Mouse (Mus musculus): Measurements from ENCODE around the gene Gamt. TPM values are rescaled to one million over a fixed set of nuclear protein-coding genes. Genes with fewer than 3 reads are reported as not detected.

Gene Gamt
- polyA plus RNA-seq, 1 experiment from 2014 or later, result 33.0 TPM

- no peak for ATAC-seq (ENCODE audit: low read depth)
- peak overlapping the region; percentile 97 for H3K27ac ChIP-seq (replicated peaks)
- H3K36me3 ChIP-seq, result peaks cover 33% of the 10 kb centered on the region
- peak overlapping the region; percentile 44; the same call in 1 of the 2 replicates for H3K4me3 ChIP-seq
- H3K9me3 ChIP-seq, result no peaks in the 10 kb centered on the region
- H3K27me3 ChIP-seq, result no peaks in the 10 kb centered on the region
- H3K4me2 ChIP-seq, result peak overlapping the region; percentile 99
- peak overlapping the region; percentile 100 for H3K9ac ChIP-seq
- peaks cover 90% of the 10 kb centered on the region for H3K4me1 ChIP-seq (replicated peaks)
- 69% methylated on average over 8 of the region's 8 CpGs for WGBS
Measured at GRCm38 (mm10) chr10:80297526-80298133, 36.8 kb upstream of the Gamt start.

DNA sequence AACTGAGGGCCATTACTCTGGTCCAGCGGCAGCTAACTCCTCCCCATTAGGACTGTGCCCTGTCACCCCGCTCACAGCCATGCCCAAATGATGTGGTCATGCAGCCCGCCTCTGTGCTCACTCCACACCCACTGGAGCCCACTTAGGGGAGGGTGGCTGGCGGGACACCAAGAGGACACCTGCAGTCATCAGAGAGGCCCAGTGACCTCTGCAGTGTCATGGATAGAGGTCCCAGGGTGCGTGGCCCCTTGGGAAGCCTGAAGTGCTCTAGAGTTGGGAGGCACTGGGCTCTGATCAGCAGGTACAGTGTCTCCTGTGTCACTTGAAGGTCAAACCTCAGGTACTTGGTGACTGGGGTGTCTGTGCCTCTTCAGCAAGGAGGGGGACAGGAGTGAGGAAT lies 36.0 kb upstream of the Gamt start:
- no peak for ATAC-seq (ENCODE audit: low read depth)
- Histone ChIP-seq H3K27ac (replicated peaks) (peak overlapping the region; percentile 97), H3K9me3 (no peaks in the 10 kb centered on the region), H3K36me3 (peaks cover 25% of the 10 kb centered on the region), H3K4me3 (peak overlapping the region; percentile 44), H3K4me1 (replicated peaks) (peaks cover 85% of the 10 kb centered on the region), H3K9ac (peak overlapping the region; percentile 100), H3K4me2 (peak overlapping the region; percentile 99), H3K27me3 (no peaks in the 10 kb centered on the region)
- WGBS, result 74% methylated on average over 5 of the region's 5 CpGs

- H3K9me3 ChIP-seq, result no peaks in the 10 kb centered on the region
- H3K36me3 ChIP-seq, result peaks cover 21% of the 10 kb centered on the region
- under 1% methylated on average over 26 of the region's 26 CpGs for WGBS
- ATAC-seq (ENCODE audit: low read depth), result peak; percentile 51
- no peaks in the 10 kb centered on the region for H3K27me3 ChIP-seq
- H3K27ac ChIP-seq (replicated peaks), result peak within 1 kb of the TSS; percentile 97
- H3K4me3 ChIP-seq, result peak within 1 kb of the TSS; percentile 44
- H3K9ac ChIP-seq, result peak within 1 kb of the TSS; percentile 100
- H3K4me2 ChIP-seq, result peak within 1 kb of the TSS; percentile 99
- peaks cover 78% of the 10 kb centered on the region for H3K4me1 ChIP-seq (replicated peaks)
Measured at GRCm38 (mm10) chr10:80295618-80296425, 35.0 kb upstream of the Gamt start, which contains the start of gene Apc2. Apc2 (plus strand) TSS chr10:80295977.

- no peaks in the 10 kb centered on the region for H3K27me3 ChIP-seq
- H3K9ac ChIP-seq, result peak overlapping the region; percentile 100
- H3K4me1 ChIP-seq (replicated peaks), result peaks cover 71% of the 10 kb centered on the region
- no peak overlapping the region for H3K4me3 ChIP-seq
- ATAC-seq (ENCODE audit: low read depth), result no peak
- H3K27ac ChIP-seq (replicated peaks), result peak overlapping the region; percentile 97
- WGBS, result 41% methylated on average over 7 of the region's 7 CpGs
- H3K4me2 ChIP-seq, result peak overlapping the region; percentile 99
- H3K36me3 ChIP-seq, result peaks cover 21% of the 10 kb centered on the region
- H3K9me3 ChIP-seq, result no peaks in the 10 kb centered on the region
Measured at GRCm38 (mm10) chr10:80294788-80295303, 34.0 kb upstream of the Gamt start.

DNA sequence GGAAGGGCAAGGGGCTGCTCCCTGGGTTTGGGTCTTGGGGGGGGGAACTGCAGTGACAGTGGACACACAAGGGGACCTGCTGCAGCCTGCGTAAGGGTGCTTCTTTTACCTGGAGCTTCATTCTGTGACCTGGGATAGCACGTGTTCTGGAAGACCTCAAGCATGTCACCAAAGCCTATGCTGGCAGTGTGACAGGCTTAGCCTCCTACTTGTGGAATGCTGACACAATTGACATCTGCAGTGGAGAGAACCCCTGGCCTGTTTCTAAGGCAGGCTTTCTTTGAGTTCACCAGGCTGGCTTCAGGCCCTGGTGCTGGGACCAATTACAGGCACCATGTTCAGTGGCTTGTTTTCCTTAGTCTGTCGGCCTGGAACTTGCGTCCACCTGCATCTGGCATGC lies 33.5 kb upstream of the Gamt start:
- 71% methylated on average over 4 of the region's 4 CpGs for WGBS
- H3K27ac ChIP-seq (replicated peaks), result 0 out of 2 replicates have a peak overlapping the region, but pooled peaks have one; percentile 1
- H3K4me2 ChIP-seq, result 0 out of 2 replicates have a peak overlapping the region, but pooled peaks have one; percentile 100
- H3K9me3 ChIP-seq, result no peaks in the 10 kb centered on the region
- H3K4me1 ChIP-seq (replicated peaks), result peaks cover 66% of the 10 kb centered on the region
- H3K36me3 ChIP-seq, result peaks cover 23% of the 10 kb centered on the region
- ATAC-seq (ENCODE audit: low read depth), result no peak
- no peaks in the 10 kb centered on the region for H3K27me3 ChIP-seq
- H3K4me3 ChIP-seq, result no peak overlapping the region
- peak overlapping the region; percentile 100 for H3K9ac ChIP-seq

DNA sequence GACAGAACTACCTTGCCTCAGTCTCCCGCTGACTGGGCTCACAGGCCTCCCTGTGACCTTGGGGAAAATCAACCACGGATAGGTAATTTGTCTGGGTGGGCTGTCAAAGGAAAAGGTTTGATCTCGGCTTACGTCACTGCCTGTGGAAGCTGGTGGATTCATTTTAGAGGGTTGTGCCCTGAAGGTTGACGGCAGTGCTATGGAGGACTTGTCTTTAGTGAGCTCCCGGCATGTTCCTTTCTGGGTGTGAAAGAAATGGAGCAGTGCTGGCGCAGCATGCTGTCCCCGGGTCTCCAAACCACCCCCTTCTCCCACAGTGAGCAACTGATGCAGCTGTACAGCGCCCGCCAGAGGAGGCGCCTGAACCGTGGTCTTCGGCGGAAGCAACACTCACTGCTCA lies 32.5 kb upstream of the Gamt start:
- H3K27ac ChIP-seq (replicated peaks), result peak overlapping the region; percentile 91
- WGBS, result 21% methylated on average over 14 of the region's 14 CpGs
- H3K27me3 ChIP-seq, result no peaks in the 10 kb centered on the region

DNA sequence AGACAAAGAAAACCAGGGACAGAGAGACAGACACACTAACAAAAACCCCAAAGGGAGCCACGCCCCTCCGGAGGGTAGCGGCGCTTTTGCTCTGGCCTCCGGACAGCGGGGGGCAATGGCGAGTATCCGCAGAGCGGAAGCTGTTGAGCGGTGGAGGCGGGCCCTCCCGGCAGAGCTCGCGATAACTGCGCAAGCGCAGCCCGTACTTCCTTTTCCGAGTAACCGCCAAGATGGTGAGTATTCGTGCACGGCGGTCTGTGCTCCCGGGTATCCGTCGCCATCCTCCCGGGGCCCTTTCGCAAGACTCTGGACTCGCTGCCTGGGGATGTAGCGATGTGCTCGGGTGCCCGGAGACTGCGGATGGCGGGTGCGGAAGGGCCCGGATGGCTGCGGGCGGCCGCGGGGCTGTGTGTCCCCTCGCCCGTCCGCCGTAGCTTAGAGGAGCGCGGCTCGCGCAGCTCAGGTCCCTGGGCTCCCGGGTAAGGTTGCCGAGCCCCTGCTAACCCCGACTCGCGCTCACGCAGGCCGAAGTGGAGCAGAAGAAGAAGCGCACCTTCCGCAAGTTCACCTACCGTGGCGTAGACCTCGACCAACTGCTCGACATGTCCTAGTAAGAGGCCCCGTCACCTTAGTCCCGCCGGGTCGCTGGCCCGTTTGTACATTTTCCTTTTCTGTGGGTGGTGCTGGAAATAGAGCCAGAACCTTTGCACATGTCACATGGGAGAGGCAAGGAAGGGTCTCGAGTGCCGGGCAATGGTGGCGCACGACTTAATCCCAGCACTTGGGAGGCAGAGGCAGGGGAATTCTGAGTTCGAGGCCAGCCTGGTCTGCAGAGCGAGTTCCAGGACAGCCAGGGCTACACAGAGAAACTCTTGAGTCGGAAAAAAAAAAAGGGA lies 31.7 kb upstream of the Gamt start, which contains the start of gene Rps15:
Gene Rps15, plus strand, starts transcription at position 203 of the 896 bp plus-strand sequence.
- Histone ChIP-seq H3K4me1 (replicated peaks) (peaks cover 54% of the 10 kb centered on the region), H3K4me3 (peak within 1 kb of the TSS; percentile 97), H3K27me3 (no peaks in the 10 kb centered on the region), H3K4me2 (peak within 1 kb of the TSS; percentile 100), H3K36me3 (peaks cover 39% of the 10 kb centered on the region), H3K27ac (replicated peaks) (peak within 1 kb of the TSS; percentile 91), H3K9me3 (no peaks in the 10 kb centered on the region), H3K9ac (peak within 1 kb of the TSS; percentile 100)
- WGBS, result under 1% methylated on average over 72 of the region's 72 CpGs
- peak; percentile 69 for ATAC-seq (ENCODE audit: low read depth)

More for the DNA sequence above, 32.5 kb upstream of the Gamt start:
- Histone ChIP-seq H3K4me3 (peak overlapping the region; percentile 97), H3K9me3 (no peaks in the 10 kb centered on the region), H3K9ac (peak overlapping the region; percentile 100), H3K4me2 (peak overlapping the region; percentile 100), H3K36me3 (peaks cover 32% of the 10 kb centered on the region), H3K4me1 (replicated peaks) (peaks cover 62% of the 10 kb centered on the region)
- ATAC-seq (ENCODE audit: low read depth), result no peak

DNA sequence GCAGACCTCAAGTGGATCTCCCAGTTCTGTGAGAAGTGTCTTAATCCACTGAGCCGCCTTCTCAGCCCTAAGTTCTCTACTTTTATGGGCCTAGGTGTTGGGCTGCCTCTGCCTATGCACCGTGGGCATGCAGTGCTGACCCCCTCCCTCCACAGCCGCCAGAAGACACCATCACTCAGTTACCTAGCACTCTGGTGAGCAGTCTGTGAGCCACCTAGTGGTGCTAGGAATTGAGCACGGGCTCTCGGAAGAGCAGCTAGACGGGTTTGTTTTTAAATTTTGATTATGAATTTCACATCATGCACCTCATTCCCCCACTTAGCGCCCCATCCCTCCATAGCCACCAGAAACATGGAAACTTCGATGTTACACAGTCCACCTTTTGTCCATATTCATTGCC lies 27.8 kb upstream of the Gamt start:
- Histone ChIP-seq H3K4me2 (no peak overlapping the region), H3K36me3 (peaks cover 62% of the 10 kb centered on the region), H3K9me3 (no peaks in the 10 kb centered on the region), H3K27me3 (no peaks in the 10 kb centered on the region), H3K4me3 (no peak overlapping the region), H3K9ac (no peak overlapping the region), H3K4me1 (replicated peaks) (peaks cover 15% of the 10 kb centered on the region), H3K27ac (replicated peaks) (no peak overlapping the region)
- ATAC-seq (ENCODE audit: low read depth), result no peak
- WGBS, result 79% methylated on average over 8 of the region's 8 CpGs

DNA sequence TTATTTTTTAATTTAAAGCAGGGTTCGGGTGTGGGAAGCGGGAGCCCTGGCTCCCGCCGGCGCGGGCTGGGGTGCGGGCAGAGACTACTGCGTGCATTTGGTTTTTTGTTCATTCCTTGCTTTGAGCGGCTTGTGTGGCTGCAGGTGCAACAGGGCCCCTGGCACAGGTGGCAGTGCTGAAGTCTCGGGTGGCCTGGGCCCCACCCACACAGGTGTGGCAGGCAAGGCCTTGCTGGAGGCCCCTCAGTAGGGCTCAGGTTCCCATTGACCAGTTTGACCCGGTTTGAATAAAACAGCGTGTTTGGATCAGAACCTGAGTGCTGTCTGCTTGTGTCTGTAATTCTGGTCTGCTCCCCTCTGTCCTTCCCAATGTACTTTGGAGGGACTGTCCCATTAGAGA lies 27.3 kb upstream of the Gamt start:
- no peak for ATAC-seq (ENCODE audit: low read depth)
- 96% methylated on average over 12 of the region's 12 CpGs for WGBS

DNA sequence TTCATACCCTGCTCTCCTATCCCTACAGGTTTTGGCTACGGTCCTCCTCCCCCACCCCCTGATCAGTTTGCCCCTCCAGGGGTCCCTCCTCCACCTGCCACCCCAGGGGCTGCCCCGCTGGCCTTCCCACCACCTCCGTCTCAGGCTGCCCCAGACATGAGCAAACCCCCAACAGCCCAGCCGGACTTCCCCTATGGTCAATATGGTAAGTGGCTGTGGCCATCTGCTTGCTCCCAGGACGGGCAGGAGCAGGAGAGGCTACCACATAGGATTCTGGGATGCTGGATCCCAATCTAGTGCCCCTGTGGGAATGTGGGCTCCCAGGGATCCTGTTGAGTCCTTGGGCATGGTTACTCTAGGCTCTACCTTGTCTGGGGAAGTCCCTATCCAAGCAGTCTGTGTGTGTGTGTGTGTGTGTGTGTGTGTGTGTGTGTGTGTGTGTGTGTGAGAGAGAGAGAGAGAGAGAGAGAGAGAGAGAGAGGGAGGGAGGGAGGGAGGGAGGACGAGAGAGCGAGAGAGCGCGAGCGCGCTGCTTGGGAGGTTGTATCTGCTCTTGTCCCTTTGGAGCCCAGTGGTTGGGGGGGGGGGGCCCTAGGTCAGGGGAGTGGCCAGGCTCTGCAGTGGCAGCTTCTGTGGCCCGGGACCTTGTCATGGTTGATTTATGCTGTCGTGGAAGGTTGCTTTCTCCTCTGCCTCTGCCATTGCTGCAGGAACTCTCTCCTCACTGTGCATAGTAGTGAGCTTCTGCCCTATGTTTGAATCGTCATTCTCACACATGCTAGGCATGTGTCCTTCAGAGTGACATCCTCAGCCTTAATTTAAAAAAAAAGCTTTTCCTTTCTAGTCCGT lies 24.6 kb upstream of the Gamt start:
- Histone ChIP-seq H3K9ac (no peak overlapping the region), H3K36me3 (peaks cover 86% of the 10 kb centered on the region), H3K27ac (replicated peaks) (0 out of 2 replicates have a peak overlapping the region, but pooled peaks have one; percentile 14), H3K27me3 (no peaks in the 10 kb centered on the region), H3K9me3 (no peaks in the 10 kb centered on the region), H3K4me2 (no peak overlapping the region), H3K4me1 (replicated peaks) (peaks cover 10% of the 10 kb centered on the region), H3K4me3 (no peak overlapping the region)
- 71% methylated on average over 14 of the region's 15 CpGs for WGBS
- ATAC-seq (ENCODE audit: low read depth), result no peak

More for the DNA sequence above, 27.3 kb upstream of the Gamt start:
- Histone ChIP-seq H3K27me3 (no peaks in the 10 kb centered on the region), H3K9me3 (no peaks in the 10 kb centered on the region), H3K4me2 (no peak overlapping the region), H3K4me1 (replicated peaks) (peaks cover 10% of the 10 kb centered on the region), H3K27ac (replicated peaks) (no peak overlapping the region), H3K36me3 (peaks cover 62% of the 10 kb centered on the region), H3K9ac (no peak overlapping the region), H3K4me3 (no peak overlapping the region)
